Mouse (Mus musculus): ENCODE data around the gene Olfr169.
"Not testable (repeated sequence)": the region's sequence is repeated elsewhere in the genome, so short reads cannot be mapped to it uniquely, and the experiment has no call there.

Olfr169 gene

DNA sequence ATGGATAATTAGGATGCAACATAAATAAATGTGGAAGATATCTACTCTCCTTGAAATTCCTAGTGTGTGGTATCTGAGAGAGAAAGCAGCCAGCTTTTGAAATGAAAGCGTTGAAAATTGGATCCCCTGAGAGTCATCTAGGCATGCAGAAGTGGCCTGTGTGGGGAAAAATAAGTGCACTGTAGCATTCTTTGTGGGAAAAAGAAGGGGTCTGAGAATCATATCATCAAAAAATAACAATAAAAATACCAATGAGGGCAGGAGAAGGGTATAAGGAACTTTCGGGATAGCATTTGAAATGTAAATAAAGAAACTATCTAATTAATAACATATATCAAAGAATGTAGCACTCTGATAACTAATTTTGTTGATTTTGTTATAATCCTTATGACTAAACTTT is at the start of gene Olfr169:
Gene Olfr169, minus strand, starts transcription at position 101 of the 400 bp plus-strand sequence.
- not testable (repeated sequence) for DNase-seq (ENCODE audit: low read depth)

- not testable (repeated sequence) for DNase-seq (ENCODE audit: low read depth)
Measured at GRCm38 (mm10) chr16:19611782-19612181, 40.2 kb upstream of the Olfr169 start, which contains the start of gene Olfr170. TSS of gene Olfr170 (minus strand) at chr16:19611882.

DNA sequence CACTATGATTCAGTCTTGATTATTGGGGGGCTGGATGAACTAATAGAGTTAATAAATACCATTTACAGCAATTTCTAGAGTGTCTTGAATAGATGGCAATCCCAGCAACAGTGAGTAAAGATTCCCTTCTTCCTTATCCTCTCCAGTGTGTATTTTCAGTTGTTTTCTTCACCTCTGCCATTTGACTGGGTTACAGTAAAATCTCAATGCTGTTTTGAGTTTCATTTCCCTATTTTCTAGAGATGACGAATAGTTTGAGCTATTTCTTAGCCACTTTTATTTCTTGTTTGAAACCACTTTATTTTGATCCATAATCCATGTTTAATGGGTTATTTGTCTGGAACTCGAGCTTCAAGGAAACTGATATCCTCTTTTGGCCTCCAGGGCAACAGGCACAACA is 31.6 kb upstream of the Olfr169 start:
- no peak for DNase-seq (ENCODE audit: low read depth)

GRCm38 (mm10) chr16:19553429-19553828 is 18.2 kb downstream of the Olfr169 start:
- not testable (repeated sequence) for DNase-seq (ENCODE audit: low read depth)

- not testable (repeated sequence) for DNase-seq (ENCODE audit: low read depth)
Measured at GRCm38 (mm10) chr16:19552246-19552645, 19.4 kb downstream of the Olfr169 start.

GRCm38 (mm10) chr16:19535455-19535854 is 36.2 kb downstream of the Olfr169 start, which contains the start of gene Olfr168:
TSS of gene Olfr168 (minus strand) at chr16:19535555.
- DNase-seq (ENCODE audit: low read depth) = no peak

GRCm38 (mm10) chr16:19522166-19522565 is 49.4 kb downstream of the Olfr169 start, which contains the start of gene Olfr167:
TSS of gene Olfr167 (minus strand) at chr16:19522266.
- no peak for DNase-seq (ENCODE audit: low read depth)
